Mouse (Mus musculus): ENCODE measurements around the gene 2610528J11Rik. TPM values are rescaled to one million over a fixed set of nuclear protein-coding genes. Genes with fewer than 3 reads are reported as not detected.

Gene 2610528J11Rik
- polyA plus RNA-seq, 1 experiment from 2014 or later, result not detected

DNA sequence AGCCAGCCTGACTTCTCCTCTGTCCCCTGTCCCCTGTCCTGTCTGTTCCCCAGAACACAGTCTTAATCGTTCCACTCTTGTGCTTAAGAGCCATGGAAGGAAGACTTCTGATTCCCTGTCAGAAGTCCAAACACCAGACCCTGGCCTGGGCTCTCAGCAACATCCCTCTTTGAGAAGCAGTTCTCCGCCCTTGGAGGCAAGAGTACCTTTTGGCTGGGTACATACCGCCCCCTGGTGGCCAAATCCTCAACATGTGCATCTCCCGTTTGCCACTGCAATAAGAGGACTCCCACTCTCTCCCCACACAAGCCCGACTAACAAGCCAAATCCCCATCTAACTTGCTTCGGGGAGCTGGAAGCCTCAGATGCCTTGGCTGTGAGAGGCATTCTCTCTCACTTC, 49.3 kb downstream of the 2610528J11Rik start:
- H3K27me3 ChIP-seq, result no peaks in the 10 kb centered on the region
- H3K9me3 ChIP-seq, result no peaks in the 10 kb centered on the region
- H3K36me3 ChIP-seq, result no peaks in the 10 kb centered on the region
- 9% methylated on average over 6 of the region's 6 CpGs for WGBS
- no peak overlapping the region for H3K4me3 ChIP-seq
- peak; percentile 67 for ATAC-seq (ENCODE audit: low read depth)
- H3K27ac ChIP-seq (replicated peaks), result no peak overlapping the region
- H3K9ac ChIP-seq, result no peak overlapping the region
- no peak overlapping the region for H3K4me2 ChIP-seq
- H3K4me1 ChIP-seq (replicated peaks), result no peaks in the 10 kb centered on the region

DNA sequence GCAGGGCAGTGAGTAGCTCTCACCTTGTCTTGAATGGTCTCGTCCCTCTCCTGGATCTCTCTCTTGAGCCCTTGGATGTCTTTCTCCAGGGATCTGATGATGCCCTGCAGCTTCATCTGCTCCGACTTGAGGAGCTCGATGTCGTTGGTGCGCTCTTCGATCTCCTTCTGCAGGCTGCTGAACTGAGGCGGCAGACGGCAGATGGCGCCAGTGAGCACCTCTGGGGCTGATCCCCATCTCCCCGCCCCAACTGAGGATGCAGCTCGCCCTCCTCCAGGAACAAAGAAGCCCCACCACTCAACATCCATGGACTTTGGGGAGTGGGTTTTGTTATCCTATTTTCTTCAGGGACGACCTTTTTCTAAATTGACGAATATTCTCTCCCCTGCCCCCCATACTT, 52.5 kb downstream of the 2610528J11Rik start:
- Histone ChIP-seq H3K27me3 (no peaks in the 10 kb centered on the region), H3K9ac (no peak overlapping the region), H3K4me2 (no peak overlapping the region), H3K36me3 (no peaks in the 10 kb centered on the region), H3K27ac (replicated peaks) (no peak overlapping the region), H3K9me3 (peaks cover 1% of the 10 kb centered on the region; the same call in 1 of the 2 replicates), H3K4me1 (replicated peaks) (no peaks in the 10 kb centered on the region), H3K4me3 (no peak overlapping the region)
- WGBS, result 52% methylated on average over 13 of the region's 13 CpGs
- ATAC-seq (ENCODE audit: low read depth), result no peak

Other genes with a start within 250 kb of the 2610528J11Rik start
- gene Ptprf, start 235.6 kb upstream of the 2610528J11Rik start, polyA plus RNA-seq (2015; fragmentation: Nextera tagmentation; extraction: Ambion mirVana), result 81.1 and 82.2 TPM in 2 replicates
- 7.8 and 9.1 TPM in 2 replicates for gene Szt2, start 117.7 kb upstream of the 2610528J11Rik start, polyA plus RNA-seq (2015; fragmentation: Nextera tagmentation; extraction: Ambion mirVana)
- 107 and 119 TPM in 2 replicates for gene Med8, start 117.7 kb upstream of the 2610528J11Rik start, polyA plus RNA-seq (2015; fragmentation: Nextera tagmentation; extraction: Ambion mirVana)
- 38.0 and 38.2 TPM in 2 replicates for gene Elovl1, start 98.9 kb upstream of the 2610528J11Rik start, polyA plus RNA-seq (2015; fragmentation: Nextera tagmentation; extraction: Ambion mirVana)
- 47.2 and 54.7 TPM in 2 replicates for gene Cdc20, start 89.6 kb upstream of the 2610528J11Rik start, polyA plus RNA-seq (2015; fragmentation: Nextera tagmentation; extraction: Ambion mirVana)
- gene Mpl, start 69.5 kb upstream of the 2610528J11Rik start, polyA plus RNA-seq (2015; fragmentation: Nextera tagmentation; extraction: Ambion mirVana), result 0.42 and 0.50 TPM in 2 replicates
- 19.3 and 21.0 TPM in 2 replicates for gene Tie1, start 36.9 kb upstream of the 2610528J11Rik start, polyA plus RNA-seq (2015; fragmentation: Nextera tagmentation; extraction: Ambion mirVana)
- not detected in 2 replicates for gene Tmem125, start 17.0 kb downstream of the 2610528J11Rik start, polyA plus RNA-seq (2015; fragmentation: Nextera tagmentation; extraction: Ambion mirVana)
- 0.96 and 1.8 TPM in 2 replicates for gene Cfap57, start 93.8 kb downstream of the 2610528J11Rik start, polyA plus RNA-seq (2015; fragmentation: Nextera tagmentation; extraction: Ambion mirVana)
- gene Ebna1bp2, start 93.8 kb downstream of the 2610528J11Rik start, polyA plus RNA-seq (2015; fragmentation: Nextera tagmentation; extraction: Ambion mirVana), result 108 and 129 TPM in 2 replicates
- not detected in 2 replicates for gene Olfr62, start 132.0 kb downstream of the 2610528J11Rik start, polyA plus RNA-seq (2015; fragmentation: Nextera tagmentation; extraction: Ambion mirVana)
- gene Olfr1342, start 165.8 kb downstream of the 2610528J11Rik start, polyA plus RNA-seq (2015; fragmentation: Nextera tagmentation; extraction: Ambion mirVana), result not detected in 2 replicates
- not detected in 2 replicates for gene Olfr1341, start 176.5 kb downstream of the 2610528J11Rik start, polyA plus RNA-seq (2015; fragmentation: Nextera tagmentation; extraction: Ambion mirVana)
- gene Olfr1340, start 193.1 kb downstream of the 2610528J11Rik start, polyA plus RNA-seq (2015; fragmentation: Nextera tagmentation; extraction: Ambion mirVana), result not detected in 2 replicates
- not detected in 2 replicates for gene Olfr1339, start 205.2 kb downstream of the 2610528J11Rik start, polyA plus RNA-seq (2015; fragmentation: Nextera tagmentation; extraction: Ambion mirVana)
- not detected in 2 replicates for gene Olfr1338, start 231.7 kb downstream of the 2610528J11Rik start, polyA plus RNA-seq (2015; fragmentation: Nextera tagmentation; extraction: Ambion mirVana)